Mouse (Mus musculus) midbrain, embryonic 14.5 days (tissue): ENCODE results near the gene Cdh1. TPM values are rescaled to one million over a fixed set of nuclear protein-coding genes. Genes with fewer than 3 reads are reported as not detected.

Source experiments
- ATAC-seq: fragments of 200-750 bp; cut with Nextera tagmentation; 2 replicates; pipeline ENCODE4 v1.8.0; 2017; ENCODE audit warnings: moderate number of reproducible peaks, moderate library complexity; ENCODE audit not compliant: low FRiP score, low TSS enrichment
- DNase-seq: peaks from one replicate; pipeline ENCODE4 v3.0.0-alpha.2; 2015
- H3K27ac ChIP-seq: fragments of 300-500 bp; sonication (generic); replicated peaks from 2 replicates; pipeline ENCODE4 v1.5.1; 2014; ENCODE audit warnings: mild to moderate bottlenecking, low read depth, low read length, moderate library complexity
- H3K27me3 ChIP-seq: fragments of 300-500 bp; sonication (generic); 2 replicates; pipeline ENCODE4 v1.6.1; 2014; ENCODE audit warnings: low read length, control low read depth, mixed read lengths; ENCODE audit not compliant: control insufficient read depth, insufficient read depth
- H3K36me3 ChIP-seq: fragments of 300-500 bp; sonication (generic); 2 replicates; pipeline ENCODE4 v1.6.1; 2014; ENCODE audit warnings: low read length, control low read depth; ENCODE audit not compliant: control insufficient read depth, insufficient read depth
- H3K4me1 ChIP-seq: fragments of 300-500 bp; sonication (generic); 2 replicates; pipeline ENCODE4 v1.6.1; 2014; ENCODE audit warnings: mild to moderate bottlenecking, antibody characterized with exemption, low read length, control low read depth; ENCODE audit not compliant: control insufficient read depth, insufficient read depth
- H3K4me2 ChIP-seq: fragments of 300-500 bp; sonication (generic); 2 replicates; pipeline ENCODE4 v1.6.1; 2014; ENCODE audit warnings: mild to moderate bottlenecking, low read length, moderate library complexity
- H3K4me3 ChIP-seq: fragments of 300-500 bp; sonication (generic); replicated peaks from 2 replicates; pipeline ENCODE4 v1.5.1; 2014; ENCODE audit warnings: low read depth, low read length
- H3K9ac ChIP-seq: fragments of 300-500 bp; sonication (generic); replicated peaks from 2 replicates; pipeline ENCODE4 v1.6.1; 2014; ENCODE audit warnings: mild to moderate bottlenecking, low read length, moderate library complexity
- H3K9me3 ChIP-seq: fragments of 300-500 bp; sonication (generic); 2 replicates; pipeline ENCODE4 v1.6.1; 2016; ENCODE audit warnings: low read length, control low read depth, mixed read lengths; ENCODE audit not compliant: control insufficient read depth
- WGBS: fragments of 180-500 bp; shearing (Covaris S2); extraction: QIAGEN DNeasy Blood & Tissue Kit; methylation state at CpG from one replicate; pipeline ENCODE4 v1.1.7; 2014; 5-methylcytosine and 5-hydroxymethylcytosine counted together
- polyA plus RNA-seq: library from polyadenylated mRNA; unstranded; fragments of >200 nt; fragmentation: Nextera tagmentation; extraction: Ambion mirVana; gene quantifications from 2 replicates; pipeline ENCODE4 v1.2.1, GENCODE M21; 2014

Gene Cdh1
- 0.26 and 1.9 TPM in 2 replicates for polyA plus RNA-seq

- Histone ChIP-seq H3K4me2 (peak within 1 kb of the TSS; percentile 80), H3K27ac (no peak within 1 kb of the TSS), H3K4me3 (peak within 1 kb of the TSS; percentile 44), H3K9me3 (no peaks in the 10 kb centered on the region), H3K9ac (peak within 1 kb of the TSS; percentile 9; the same call in 1 of the 2 replicates), H3K27me3 (peaks cover 39% of the 10 kb centered on the region), H3K36me3 (no peaks in the 10 kb centered on the region), H3K4me1 (peaks cover 15% of the 10 kb centered on the region)
- ATAC-seq (0 out of 2 replicates have a peak, but pooled peaks have one; percentile 27), DNase-seq (peak; percentile 68)
- under 1% methylated on average over 52 of the region's 53 CpGs for WGBS
These were observed at the start of gene Cdh1 for GRCm38 (mm10) chr8:106603131-106603819. Cdh1 (plus strand) TSS chr8:106603351.

GRCm38 (mm10) chr8:106554011-106554410, 49.1 kb upstream of the Cdh1 start:
- Histone ChIP-seq H3K9ac (no peak overlapping the region), H3K9me3 (peaks cover 5% of the 10 kb centered on the region; the same call in 1 of the 2 replicates), H3K27ac (no peak overlapping the region), H3K27me3 (no peaks in the 10 kb centered on the region), H3K4me3 (no peak overlapping the region), H3K36me3 (no peaks in the 10 kb centered on the region), H3K4me1 (no peaks in the 10 kb centered on the region), H3K4me2 (no peak overlapping the region)
- no peak for DNase-seq
- no peak for ATAC-seq
- 95% methylated on average over 5 of the region's 5 CpGs for WGBS

GRCm38 (mm10) chr8:106556068-106556645, 47.0 kb upstream of the Cdh1 start:
- no peak for ATAC-seq
- 74% methylated on average over 6 of the region's 7 CpGs for WGBS
- Histone ChIP-seq H3K27ac (no peak overlapping the region), H3K9ac (no peak overlapping the region), H3K27me3 (no peaks in the 10 kb centered on the region), H3K4me1 (no peaks in the 10 kb centered on the region), H3K36me3 (no peaks in the 10 kb centered on the region), H3K4me2 (no peak overlapping the region), H3K9me3 (peaks cover 5% of the 10 kb centered on the region; the same call in 1 of the 2 replicates), H3K4me3 (no peak overlapping the region)
- DNase-seq, result no peak

GRCm38 (mm10) chr8:106559844-106560243, 43.3 kb upstream of the Cdh1 start:
- Histone ChIP-seq H3K36me3 (no peaks in the 10 kb centered on the region), H3K4me2 (no peak overlapping the region), H3K4me3 (no peak overlapping the region), H3K27ac (no peak overlapping the region), H3K9me3 (peaks cover 5% of the 10 kb centered on the region; the same call in 1 of the 2 replicates), H3K27me3 (no peaks in the 10 kb centered on the region), H3K4me1 (no peaks in the 10 kb centered on the region), H3K9ac (no peak overlapping the region)
- 70% methylated on average over 9 of the region's 9 CpGs for WGBS
- DNase-seq, result no peak
- no peak for ATAC-seq

GRCm38 (mm10) chr8:106561097-106561865, 41.9 kb upstream of the Cdh1 start:
- Histone ChIP-seq H3K4me2 (no peak overlapping the region), H3K4me1 (no peaks in the 10 kb centered on the region), H3K27me3 (no peaks in the 10 kb centered on the region), H3K9ac (no peak overlapping the region), H3K4me3 (no peak overlapping the region), H3K36me3 (no peaks in the 10 kb centered on the region), H3K9me3 (peaks cover 5% of the 10 kb centered on the region; the same call in 1 of the 2 replicates), H3K27ac (no peak overlapping the region)
- WGBS, result 31% methylated on average over 21 of the region's 21 CpGs
- peak; percentile 62 for DNase-seq
- no peak for ATAC-seq

- Histone ChIP-seq H3K27me3 (no peaks in the 10 kb centered on the region), H3K4me2 (no peak overlapping the region), H3K27ac (no peak overlapping the region), H3K4me3 (no peak overlapping the region), H3K9me3 (no peaks in the 10 kb centered on the region), H3K4me1 (no peaks in the 10 kb centered on the region), H3K9ac (no peak overlapping the region), H3K36me3 (no peaks in the 10 kb centered on the region)
- ATAC-seq, result no peak
- DNase-seq, result no peak
- 84% methylated on average over 3 of the region's 3 CpGs for WGBS
These were observed 39.4 kb upstream of the Cdh1 start for GRCm38 (mm10) chr8:106563691-106564182.

- Histone ChIP-seq H3K36me3 (no peaks in the 10 kb centered on the region), H3K9ac (no peak overlapping the region), H3K9me3 (no peaks in the 10 kb centered on the region), H3K27me3 (no peaks in the 10 kb centered on the region), H3K4me1 (no peaks in the 10 kb centered on the region), H3K4me2 (no peak overlapping the region), H3K4me3 (no peak overlapping the region), H3K27ac (no peak overlapping the region)
- WGBS, result 10% methylated on average over 6 of the region's 7 CpGs
- no peak; the same call in 1 of the 2 replicates for ATAC-seq
- DNase-seq, result peak; percentile 69
These were observed 34.1 kb upstream of the Cdh1 start for GRCm38 (mm10) chr8:106569006-106569405.

- WGBS, result 92% methylated on average over 4 of the region's 4 CpGs
- no peak overlapping the region for H3K4me2 ChIP-seq
- H3K9ac ChIP-seq, result no peak overlapping the region
- H3K27me3 ChIP-seq, result no peaks in the 10 kb centered on the region
- no peaks in the 10 kb centered on the region for H3K4me1 ChIP-seq
- DNase-seq (no peak), ATAC-seq (no peak)
- no peak overlapping the region for H3K27ac ChIP-seq
- H3K4me3 ChIP-seq, result no peak overlapping the region
- no peaks in the 10 kb centered on the region for H3K36me3 ChIP-seq
- H3K9me3 ChIP-seq, result no peaks in the 10 kb centered on the region
These were observed 32.8 kb upstream of the Cdh1 start for GRCm38 (mm10) chr8:106570386-106570785.
